Mouse (Mus musculus) 416B (cell line): ENCODE measurements around the gene Asb16.
A peak's percentile ranks its signal among the peaks of the same experiment; 100 is the strongest.

ENCODE experiments used
- DNase-seq: peaks from one replicate; pipeline ENCODE4 v3.0.0; 2011; ENCODE audit warnings: low read depth

The Asb16 gene

GRCm38 (mm10) chr11:102241874-102242273 is 26.7 kb upstream of the Asb16 start:
- DNase-seq = no peak

GRCm38 (mm10) chr11:102244926-102245449 is 23.6 kb upstream of the Asb16 start:
- peak; percentile 95 for DNase-seq

GRCm38 (mm10) chr11:102245581-102246272 is 22.8 kb upstream of the Asb16 start:
- DNase-seq = no peak

GRCm38 (mm10) chr11:102246273-102246635 is 22.3 kb upstream of the Asb16 start:
- peak; percentile 91 for DNase-seq

GRCm38 (mm10) chr11:102246871-102247270 is 21.7 kb upstream of the Asb16 start:
- DNase-seq = peak; percentile 50

- DNase-seq = peak; percentile 97
These were observed 19.8 kb upstream of the Asb16 start, which contains the start of gene BC030867 for GRCm38 (mm10) chr11:102248630-102249230. Gene BC030867 (plus strand): TSS chr11:102248882.

- DNase-seq = peak; percentile 38
These were observed 19.0 kb upstream of the Asb16 start for GRCm38 (mm10) chr11:102249351-102250090.

- DNase-seq = peak; percentile 17
These were observed 11.0 kb upstream of the Asb16 start for GRCm38 (mm10) chr11:102257514-102257913.

GRCm38 (mm10) chr11:102258095-102258494 is 10.4 kb upstream of the Asb16 start:
- no peak for DNase-seq

GRCm38 (mm10) chr11:102258521-102258920 is 10.0 kb upstream of the Asb16 start:
- peak; percentile 49 for DNase-seq

GRCm38 (mm10) chr11:102263211-102263610 is 5.3 kb upstream of the Asb16 start:
- no peak for DNase-seq

GRCm38 (mm10) chr11:102265816-102266215 is 2.7 kb upstream of the Asb16 start:
- DNase-seq = no peak

GRCm38 (mm10) chr11:102266631-102267355 is 1.8 kb upstream of the Asb16 start:
- no peak for DNase-seq

- peak; percentile 78 for DNase-seq
These were observed 1.1 kb upstream of the Asb16 start for GRCm38 (mm10) chr11:102267480-102267879.

GRCm38 (mm10) chr11:102276411-102276915 is 7.9 kb downstream of the Asb16 start:
- DNase-seq = no peak

GRCm38 (mm10) chr11:102277754-102278153 is 9.2 kb downstream of the Asb16 start:
- DNase-seq = no peak

GRCm38 (mm10) chr11:102279595-102279994 is 11.1 kb downstream of the Asb16 start:
- no peak for DNase-seq

- peak; percentile 34 for DNase-seq
These were observed 11.7 kb downstream of the Asb16 start for GRCm38 (mm10) chr11:102280267-102280666.

- DNase-seq = peak; percentile 80
These were observed 15.4 kb downstream of the Asb16 start for GRCm38 (mm10) chr11:102283922-102284321.

GRCm38 (mm10) chr11:102284501-102285094 is 16.1 kb downstream of the Asb16 start, which contains the start of gene Tmub2:
Gene Tmub2 (plus strand): TSS chr11:102284931.
- DNase-seq = peak; percentile 100

GRCm38 (mm10) chr11:102285095-102285834 is 16.7 kb downstream of the Asb16 start:
- no peak for DNase-seq
